Mouse (Mus musculus) small intestine, adult 2 months (tissue): Measurements from ENCODE around the gene AB124611.

Experiments
- CTCF ChIP-seq: fragments of 200-500 bp; IDR thresholded peaks from 2 replicates; pipeline ENCODE4 v1.5.1; 2012; ENCODE audit warnings: low read depth, mild to moderate bottlenecking, control low read depth, inconsistent platforms, low read length, moderate library complexity, mixed read lengths; ENCODE audit not compliant: insufficient replicate concordance, insufficient read length; ENCODE audit errors: extremely low read depth
- POLR2A ChIP-seq: fragments of 200-500 bp; IDR thresholded peaks from 2 replicates; pipeline ENCODE4 v1.6.1; 2012; ENCODE audit warnings: low read depth, mild to moderate bottlenecking, control low read depth, inconsistent platforms, low read length, moderate library complexity

GRCm38 (mm10) chr9:21513466-21513865, 12.5 kb upstream of the AB124611 start:
- TF ChIP-seq CTCF (no peak), POLR2A (no peak)
